11 mouse cellular contexts compared by ENCODE assay signal in genomic region chr6:58932515-58933188, GRCm38 (mm10). TPM values are rescaled to one million over a fixed set of nuclear protein-coding genes. Genes with fewer than 3 reads are reported as not detected.
DNase-seq lines count a peak whose midpoint lies in the region; ATAC-seq and TF ChIP-seq lines count a peak whose summit lies in the region.
"Had no signal": no experiment of that assay in that cellular context is flagged by ENCODE, and none has a peak within 500 bp of the region (broad histone marks: within the 10 kb centered on the region; RNA-seq: fewer than 3 reads in every experiment).

No protein-coding gene starts in this region.

- peak overlapping the region; percentile 27 for H3K4me2 ChIP-seq in midbrain, embryonic 15.5 days
- H3K4me2 ChIP-seq: limb, embryonic 13.5 days had no signal

- peak overlapping the region; percentile 93 for H3K27ac ChIP-seq in layer of hippocampus, adult 2 months
- peak overlapping the region; percentile 97 for H3K27ac ChIP-seq in brown adipose tissue, adult 24 weeks (replicated peaks; ENCODE audit: low read depth, low read length)
- peak overlapping the region; percentile 84 for H3K27ac ChIP-seq in midbrain, embryonic 15.5 days
- H3K27ac ChIP-seq: limb, embryonic 13.5 days had no signal

- no peaks in the 10 kb centered on the region for H3K27me3 ChIP-seq in midbrain, embryonic 15.5 days (replicated peaks)
- H3K27me3 ChIP-seq: limb, embryonic 13.5 days had no signal

- H3K9ac ChIP-seq in midbrain, embryonic 15.5 days, result no peak overlapping the region
- H3K9ac ChIP-seq: limb, embryonic 13.5 days had no signal

- 35% methylated on average over 12 of the region's 12 CpGs for WGBS in midbrain, embryonic 15.5 days

- H3K36me3 ChIP-seq in midbrain, embryonic 15.5 days (replicated peaks), result no peaks in the 10 kb centered on the region

- peaks cover 17% of the 10 kb centered on the region for H3K4me1 ChIP-seq in brown adipose tissue, adult 24 weeks (ENCODE audit: control insufficient read depth, insufficient read depth, insufficient read length, low read length)
- peaks cover 28% of the 10 kb centered on the region for H3K4me1 ChIP-seq in midbrain, embryonic 15.5 days

- DNase-seq in layer of hippocampus, adult 2 months (ENCODE audit: low spot score in 2 of 2), result no peak
- no peak for DNase-seq in layer of hippocampus, adult 9-11 months
- DNase-seq in gonadal fat pad, adult 2 months (ENCODE audit: low read depth), result peak; percentile 37
- no peak for DNase-seq in spleen, postnatal 4 days (ENCODE audit: low spot score in 2 of 2)
- DNase-seq in Muller cell, postnatal 12 days (ENCODE audit: inconsistent ontology term), result no peak
- no peak for DNase-seq in kidney, postnatal 10 days

- peak; percentile 72 for ATAC-seq in midbrain, embryonic 15.5 days (replicated peaks)
- ATAC-seq: lung, postnatal 0 days had no signal

- H3K4me3 ChIP-seq in layer of hippocampus, adult 2 months, result no peak overlapping the region; the same call in 1 of the 2 replicates
- H3K4me3 ChIP-seq in brown adipose tissue, adult 24 weeks (ENCODE audit: insufficient read depth, low read depth, low read length), result no peak overlapping the region
- no peak overlapping the region for H3K4me3 ChIP-seq in midbrain, embryonic 15.5 days
- H3K4me3 ChIP-seq: limb, embryonic 13.5 days had no signal

- TF ChIP-seq CTCF in layer of hippocampus, adult 2 months (conservative IDR thresholded peaks at IDR 0.05), result no peak

- no peaks in the 10 kb centered on the region for H3K9me3 ChIP-seq in midbrain, embryonic 15.5 days
- H3K9me3 ChIP-seq: limb, embryonic 13.5 days had no signal

RNA-seq across cellular contexts. Expression of gene Nap1l5, which starts 25.8 kb away (rescaled TPM):
- total RNA-seq in layer of hippocampus, adult 2 months (2021), result 100 to 1,000 TPM; 229 to 242 TPM
- polyA plus RNA-seq in brown adipose tissue, adult 24 weeks (2012; ENCODE audit: insufficient read depth, insufficient read length, missing spikeins), result 18.0 and 22.0 TPM in 2 replicates
- polyA plus RNA-seq in gonadal fat pad, adult 2 months (2012; rRNA removed), result 0.56 and 0.88 TPM in 2 replicates
- polyA plus RNA-seq in midbrain, embryonic 15.5 days (2015; fragmentation: Nextera tagmentation; extraction: Ambion mirVana), result 247 and 248 TPM in 2 replicates
- total RNA-seq: hematopoietic stem cell, adult 5-6 weeks had no signal

Comparison
In these comparisons a context has a peak if more than half of its experiments do, and no peak if none do; other contexts are left out.
1. RNA of gene Nap1l5, which starts 25.8 kb away (polyA plus RNA-seq): 247 to 248 TPM in midbrain, embryonic 15.5 days and 18.0 to 22.0 TPM in brown adipose tissue, adult 24 weeks; 0.56 to 0.88 TPM in gonadal fat pad, adult 2 months; every median in the first group is over 10 times any median in the second.
2. Peak in every context shown above with its lines, with median percentiles within 50 percentile points of each other: H3K27ac ChIP-seq.